Mouse (Mus musculus) spleen, adult 12 weeks (tissue): ENCODE measurements around the gene Rab1b.

Experiments
- DNase-seq: peaks from one replicate; pipeline ENCODE4 v3.0.0; 2022; ENCODE audit warnings: low spot score

The Rab1b gene

DNA sequence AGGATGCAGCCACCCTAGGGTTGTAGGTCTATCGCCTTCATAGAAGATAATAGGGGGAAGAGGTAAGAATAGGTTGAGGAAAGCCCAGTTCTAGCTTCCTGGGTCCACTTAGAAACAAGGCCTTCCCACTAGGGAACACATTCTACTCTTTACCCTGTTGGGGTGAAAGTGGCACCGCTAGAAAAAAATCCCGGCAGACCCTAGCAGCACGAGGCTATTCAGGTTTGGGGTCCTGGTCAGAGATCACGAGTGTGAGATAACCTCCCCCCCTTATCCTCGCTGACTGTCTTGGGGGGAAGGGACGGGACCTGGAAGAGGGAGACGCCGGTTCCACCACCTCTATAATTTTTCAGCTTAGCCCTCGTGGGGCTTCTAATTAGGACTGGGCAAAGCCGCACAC lies 35.8 kb downstream of the Rab1b start:
- DNase-seq = no peak

DNA sequence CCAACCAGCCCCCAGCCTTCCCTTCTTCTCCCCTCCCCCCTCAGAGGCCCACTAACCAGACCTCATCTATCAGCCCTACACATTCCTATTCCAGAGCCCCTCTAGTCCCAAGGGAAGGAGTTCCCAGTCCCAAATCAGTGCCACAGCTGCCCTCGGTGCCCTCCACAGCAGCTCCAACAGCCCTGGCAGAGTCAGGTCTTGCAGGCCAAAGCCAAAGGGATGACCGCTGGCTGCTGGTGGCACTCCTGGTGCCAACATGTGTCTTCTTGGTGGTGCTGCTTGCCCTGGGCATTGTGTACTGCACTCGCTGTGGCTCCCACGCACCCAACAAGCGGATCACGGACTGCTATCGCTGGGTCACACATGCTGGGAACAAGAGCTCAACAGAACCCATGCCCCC lies 36.9 kb downstream of the Rab1b start:
- no peak for DNase-seq

DNA sequence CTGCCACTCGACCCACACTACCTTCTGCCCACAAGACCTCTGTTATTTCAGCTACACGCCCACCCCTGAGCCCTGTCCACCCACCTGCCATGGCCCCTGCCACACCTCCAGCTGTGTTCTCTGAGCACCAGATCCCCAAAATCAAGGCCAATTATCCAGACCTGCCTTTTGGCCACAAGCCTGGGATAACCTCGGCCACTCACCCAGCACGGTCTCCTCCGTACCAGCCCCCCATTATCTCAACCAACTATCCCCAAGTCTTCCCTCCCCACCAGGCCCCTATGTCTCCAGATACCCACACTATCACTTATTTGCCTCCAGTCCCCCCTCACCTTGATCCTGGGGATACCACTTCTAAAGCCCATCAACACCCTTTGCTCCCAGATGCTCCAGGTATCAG lies 37.4 kb downstream of the Rab1b start:
- no peak for DNase-seq

DNA sequence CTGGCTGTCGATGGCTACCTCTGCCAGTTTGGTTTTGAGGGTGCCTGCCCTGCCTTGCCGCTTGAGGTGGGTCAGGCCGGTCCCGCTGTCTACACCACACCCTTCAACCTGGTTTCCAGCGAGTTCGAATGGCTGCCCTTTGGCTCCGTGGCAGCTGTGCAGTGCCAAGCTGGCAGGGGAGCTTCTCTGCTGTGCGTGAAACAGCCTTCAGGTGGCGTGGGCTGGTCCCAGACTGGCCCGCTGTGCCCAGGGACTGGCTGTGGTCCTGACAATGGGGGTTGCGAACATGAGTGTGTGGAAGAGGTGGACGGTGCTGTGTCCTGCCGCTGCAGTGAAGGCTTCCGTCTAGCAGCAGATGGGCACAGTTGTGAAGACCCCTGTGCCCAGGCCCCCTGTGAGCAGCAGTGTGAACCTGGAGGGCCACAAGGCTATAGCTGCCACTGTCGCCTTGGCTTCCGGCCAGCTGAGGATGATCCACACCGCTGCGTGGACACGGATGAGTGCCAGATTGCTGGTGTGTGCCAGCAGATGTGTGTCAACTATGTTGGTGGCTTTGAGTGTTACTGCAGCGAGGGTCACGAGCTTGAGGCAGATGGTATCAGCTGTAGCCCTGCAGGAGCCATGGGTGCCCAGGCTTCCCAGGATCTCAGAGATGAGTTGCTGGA lies 38.2 kb downstream of the Rab1b start:
- no peak for DNase-seq

DNA sequence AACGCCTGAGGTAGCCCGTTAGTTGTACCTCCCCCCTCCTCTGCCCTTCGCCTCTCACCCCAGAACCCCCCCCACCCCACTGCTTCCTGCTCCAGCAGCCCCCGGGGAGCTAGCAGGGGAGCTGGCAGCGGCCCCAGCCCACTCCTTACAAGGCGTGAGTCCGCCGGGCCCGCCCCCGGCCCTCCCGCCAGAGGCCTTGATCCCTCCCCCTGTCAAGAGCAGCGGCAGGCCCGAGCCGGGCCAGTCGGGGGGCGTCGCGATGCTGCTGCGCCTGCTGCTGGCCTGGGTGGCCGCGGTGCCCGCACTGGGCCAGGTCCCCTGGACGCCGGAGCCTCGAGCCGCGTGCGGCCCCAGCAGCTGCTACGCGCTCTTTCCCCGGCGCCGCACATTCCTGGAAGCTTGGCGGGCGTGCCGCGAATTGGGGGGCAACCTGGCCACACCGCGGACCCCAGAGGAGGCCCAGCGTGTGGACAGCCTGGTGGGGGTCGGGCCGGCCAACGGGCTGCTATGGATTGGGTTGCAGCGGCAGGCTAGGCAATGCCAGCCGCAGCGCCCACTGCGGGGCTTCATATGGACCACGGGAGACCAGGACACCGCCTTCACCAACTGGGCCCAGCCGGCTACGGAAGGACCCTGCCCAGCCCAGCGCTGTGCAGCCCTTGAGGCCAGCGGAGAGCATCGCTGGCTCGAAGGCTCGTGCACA lies 38.9 kb downstream of the Rab1b start, which contains the start of gene Cd248:
Cd248 (plus strand) TSS at position 212 of the 703 bp plus-strand sequence.
- DNase-seq = no peak

DNA sequence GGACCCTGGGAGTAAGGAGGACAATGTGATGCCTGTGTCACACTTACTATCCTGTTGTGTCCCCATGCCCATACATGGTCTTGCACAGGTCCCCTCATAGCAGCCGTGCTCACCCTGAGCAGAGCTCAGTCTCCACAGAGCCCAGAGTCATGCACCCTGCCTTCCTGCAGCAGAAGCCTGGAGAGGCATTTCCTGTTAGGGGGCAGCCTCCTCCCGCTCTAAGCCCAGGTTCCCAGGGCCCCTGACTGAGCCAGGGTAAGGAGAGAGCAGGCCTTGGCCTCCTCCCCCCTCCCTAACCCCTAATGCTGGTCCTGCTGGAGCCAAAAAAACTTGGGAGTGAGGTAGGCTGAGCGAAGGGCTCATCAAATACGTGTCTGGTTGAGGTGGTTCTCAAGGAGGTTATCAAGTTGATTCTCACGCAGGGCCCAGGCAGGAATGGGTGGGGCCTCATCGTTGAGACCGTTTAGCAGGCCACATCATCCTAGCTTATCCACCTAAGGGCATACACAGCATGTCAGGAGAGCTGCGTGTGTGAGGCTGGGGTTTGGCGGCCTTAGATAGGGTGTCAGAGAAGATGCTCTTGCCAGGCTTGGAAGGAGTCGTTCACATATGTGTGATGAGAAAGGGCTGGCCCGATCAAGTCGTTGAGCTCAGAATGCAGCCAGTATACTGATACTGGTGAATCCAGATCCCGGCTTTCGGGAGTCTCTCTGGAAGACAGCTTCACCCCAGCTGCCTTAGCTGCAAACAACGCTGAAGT lies 39.7 kb downstream of the Rab1b start:
- no peak for DNase-seq

DNA sequence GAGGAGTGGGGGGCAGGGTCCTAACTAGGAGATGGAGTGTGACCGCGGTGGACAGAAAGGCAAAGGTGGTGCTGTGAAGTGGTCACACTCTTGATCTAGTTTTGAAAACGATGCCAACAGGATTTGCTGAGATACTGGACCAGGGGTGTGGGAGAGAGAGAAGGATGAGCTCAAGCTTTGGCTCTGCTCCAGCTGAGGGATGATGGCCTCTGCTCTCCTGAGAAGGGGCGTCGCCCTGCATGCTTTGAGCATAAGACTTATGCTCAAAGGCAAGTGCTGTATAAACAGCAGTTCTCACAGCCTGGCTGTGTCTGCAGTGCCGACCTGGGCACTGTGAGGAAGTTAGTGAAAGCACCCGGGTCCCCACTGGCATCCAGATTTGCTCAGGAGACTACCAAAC lies 41.8 kb downstream of the Rab1b start:
- DNase-seq = no peak

DNA sequence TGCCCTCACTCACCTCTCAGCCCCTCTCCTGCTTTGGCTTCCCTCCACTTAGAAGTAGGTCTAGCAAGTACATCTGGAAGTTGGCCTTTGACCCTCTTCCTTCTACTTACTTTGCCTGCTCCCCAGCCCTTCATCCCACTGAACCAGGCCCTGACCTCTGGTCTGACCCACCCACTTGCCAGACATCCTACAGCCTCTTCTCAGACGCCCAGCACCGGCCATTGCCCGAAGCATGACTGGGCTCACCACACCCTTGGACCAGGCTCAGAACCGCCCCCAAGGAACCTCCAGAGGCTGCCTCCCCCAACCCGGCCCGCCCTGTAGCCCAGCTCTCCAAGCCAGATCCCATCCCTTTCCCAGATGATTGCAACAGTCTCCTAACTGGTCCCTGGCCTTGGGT lies 44.4 kb downstream of the Rab1b start:
- DNase-seq = no peak

DNA sequence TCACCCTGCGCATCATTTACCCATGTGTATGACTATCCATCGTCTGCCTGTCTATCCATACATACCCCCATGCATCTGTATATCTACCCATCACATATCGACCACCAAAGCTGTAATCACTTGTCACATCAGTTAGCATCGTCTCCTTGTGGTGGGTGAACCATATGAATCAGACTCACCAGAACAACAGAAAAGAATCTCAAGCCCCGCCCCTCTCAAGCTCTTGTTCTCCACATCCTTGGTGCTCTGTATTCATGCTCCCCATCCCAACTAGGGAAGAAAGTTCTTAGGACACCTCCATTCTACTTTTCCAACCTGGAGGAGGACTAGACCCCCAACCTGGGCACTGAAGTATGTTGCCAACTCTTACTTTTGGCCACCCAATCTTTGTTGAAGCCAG lies 44.8 kb downstream of the Rab1b start:
- no peak for DNase-seq

DNA sequence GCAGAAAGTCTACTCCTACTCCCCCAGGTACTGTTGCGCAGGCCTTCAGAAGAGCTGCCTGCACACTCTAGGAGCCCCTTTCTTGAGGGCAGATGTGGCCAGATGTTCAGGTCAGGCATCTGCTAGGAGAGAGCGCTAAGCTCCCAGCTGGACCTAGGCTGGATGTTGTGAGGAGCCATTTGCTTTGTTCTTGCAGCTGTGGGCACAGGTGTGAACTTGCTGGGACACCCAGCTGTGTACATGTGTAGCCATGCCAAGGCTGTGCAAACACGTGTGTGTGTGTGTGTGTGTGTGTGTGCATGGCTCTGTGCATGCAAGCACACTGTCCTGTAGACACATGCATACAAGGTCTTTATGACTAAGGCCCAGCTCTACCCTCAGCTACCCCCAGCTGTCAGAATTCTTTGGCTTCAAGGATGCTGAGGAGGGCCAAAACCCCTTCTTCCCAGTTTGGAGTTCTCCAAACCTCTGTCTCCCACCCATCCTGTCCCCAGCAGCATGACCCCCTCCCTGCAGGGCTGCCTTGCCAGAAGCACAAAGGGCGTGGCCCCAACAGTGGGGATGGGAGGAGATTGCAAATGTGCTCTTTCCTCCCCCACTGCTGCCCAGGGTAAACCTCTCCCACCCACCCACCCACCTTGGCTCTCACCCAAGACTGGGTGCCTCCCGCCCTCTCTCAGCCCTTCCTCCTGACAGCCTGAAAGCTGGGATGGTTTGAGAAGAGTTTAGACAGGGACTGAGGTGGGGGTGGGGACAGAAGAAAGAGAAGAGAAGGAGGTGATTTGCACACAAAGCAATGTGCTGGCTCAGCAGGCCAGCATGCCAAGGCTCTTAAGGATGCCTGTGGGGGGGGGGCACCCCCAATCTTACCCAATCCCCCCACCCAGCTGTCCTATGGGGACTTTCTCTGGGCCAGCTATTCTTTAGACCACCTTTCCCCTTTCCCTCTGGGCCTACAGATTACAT lies 46.2 kb downstream of the Rab1b start:
- DNase-seq = no peak

DNA sequence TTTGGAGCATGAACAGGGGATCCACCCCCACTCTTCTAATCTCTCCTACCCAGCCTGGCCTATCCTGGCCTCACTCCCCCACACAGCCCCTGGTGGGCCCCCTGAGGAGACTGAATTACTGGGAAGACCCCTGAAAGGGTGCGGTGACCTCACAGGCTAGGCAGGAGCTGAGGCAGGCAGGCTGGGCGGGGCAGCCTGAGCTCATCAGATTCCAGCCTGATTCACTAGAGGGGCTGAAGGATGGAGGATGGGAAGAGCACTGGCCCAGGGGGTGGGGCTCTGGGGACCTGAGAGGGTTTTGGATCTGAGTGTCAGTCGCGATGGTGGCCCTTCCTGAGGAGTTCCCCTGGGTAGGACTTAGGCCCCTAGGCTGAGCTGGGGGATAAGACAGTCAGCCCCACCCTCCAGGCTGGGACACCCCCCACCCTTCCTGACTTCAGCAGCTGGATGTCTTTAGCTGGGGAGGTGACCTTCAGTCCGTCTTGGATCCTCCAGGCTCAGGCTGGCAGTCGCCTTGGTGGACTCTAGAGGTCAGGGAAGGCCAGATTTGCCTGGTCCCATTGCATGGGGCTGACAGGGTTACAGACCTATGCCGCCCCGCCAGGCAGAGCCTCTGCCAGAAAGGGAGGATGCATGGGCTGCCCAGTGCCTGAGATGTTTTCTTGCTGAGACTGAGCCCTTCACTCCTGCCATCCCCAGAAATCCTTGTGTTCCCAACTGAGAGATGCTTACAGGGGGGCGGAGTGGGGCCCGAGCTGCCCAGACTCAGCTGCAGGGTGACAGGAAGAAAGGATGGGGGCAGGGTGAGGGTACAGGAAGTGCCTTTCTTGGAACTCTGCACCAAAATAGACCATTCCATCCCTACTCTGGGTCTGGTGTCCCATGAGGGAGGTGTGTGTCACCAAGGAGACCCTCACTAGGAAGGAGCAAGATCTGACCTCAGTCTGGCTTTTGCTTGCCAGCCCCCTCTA lies 47.8 kb downstream of the Rab1b start:
- no peak for DNase-seq

DNA sequence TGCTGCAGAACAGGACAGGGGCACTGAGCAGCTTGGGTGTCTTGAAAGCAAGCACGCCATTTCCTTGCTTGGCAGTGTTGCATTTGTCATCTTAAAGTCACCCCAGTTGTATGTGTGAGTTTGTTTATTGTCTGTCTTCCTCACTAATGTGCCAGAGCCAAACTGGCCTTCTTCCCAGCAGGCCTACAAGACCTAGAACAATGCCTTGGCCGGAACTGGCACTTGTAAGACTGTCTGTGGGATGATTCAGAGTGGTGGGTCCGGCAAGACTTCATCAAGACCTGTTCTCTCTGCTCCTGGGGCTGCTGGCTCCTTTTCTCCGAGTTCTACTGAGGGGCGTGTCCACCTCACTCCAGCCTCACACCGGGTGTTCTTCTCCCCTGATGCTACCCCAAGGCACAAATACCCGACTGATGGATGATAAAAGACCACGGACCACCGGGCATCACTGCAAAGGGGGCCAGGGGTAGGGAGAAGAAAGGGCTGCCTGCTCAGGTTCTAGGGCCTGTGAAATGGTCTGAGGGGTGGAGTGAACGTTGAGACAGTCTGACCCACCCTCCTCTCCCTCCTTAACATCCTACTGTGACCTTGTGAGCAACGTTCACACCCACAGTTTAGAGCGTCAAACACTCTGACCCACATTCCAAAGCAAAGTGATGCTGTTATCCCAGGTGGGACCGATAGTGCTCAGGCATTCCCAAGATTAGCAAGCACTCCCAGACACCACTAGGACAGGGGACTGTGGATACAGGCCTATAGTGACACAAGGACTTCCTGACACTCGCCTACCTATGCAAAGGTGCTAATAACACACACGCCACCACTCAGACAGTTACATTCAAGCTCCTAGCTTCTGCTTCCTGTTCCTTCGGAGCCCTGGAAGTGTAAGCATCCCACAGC lies 48.7 kb downstream of the Rab1b start:
- DNase-seq = no peak

DNA sequence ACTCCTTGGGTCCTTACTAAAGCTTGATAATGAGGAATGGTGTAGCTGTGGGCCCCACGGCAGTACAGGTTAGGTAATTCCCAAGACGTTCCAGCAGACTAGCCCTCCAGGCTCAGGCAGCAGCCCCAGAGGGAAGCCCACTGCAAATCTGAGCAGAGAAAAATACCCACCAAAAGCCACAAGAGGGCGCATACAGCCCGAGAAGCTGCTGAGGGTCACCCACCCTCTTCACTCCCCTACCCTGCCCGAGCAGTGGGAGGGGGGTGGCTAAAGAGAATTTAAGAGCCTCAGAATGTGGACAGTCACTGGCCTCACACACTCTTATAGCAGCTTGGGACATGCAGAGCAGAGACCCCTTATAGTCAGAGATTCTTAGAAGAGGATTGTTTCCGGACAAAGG lies 50.6 kb downstream of the Rab1b start:
- DNase-seq = no peak

DNA sequence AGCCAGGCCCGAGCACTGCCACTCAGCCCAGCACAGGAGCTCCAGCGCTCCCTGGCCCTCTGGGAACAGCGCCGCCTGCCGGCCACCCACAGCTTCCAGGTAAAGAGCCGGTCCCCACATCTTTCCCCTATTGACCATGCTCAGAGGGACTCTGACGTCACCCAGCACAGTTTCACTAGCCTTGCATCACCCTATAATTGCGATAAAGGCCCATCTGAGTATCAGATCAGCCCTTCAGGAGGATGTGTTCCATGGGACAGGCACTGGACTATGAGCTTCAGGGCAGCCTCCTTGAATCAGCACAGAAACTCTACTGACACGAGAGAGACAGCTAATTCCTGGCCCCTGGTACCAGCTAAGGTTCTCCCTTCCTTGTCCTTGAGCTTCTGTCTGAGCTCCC lies 53.0 kb downstream of the Rab1b start:
- DNase-seq = no peak

DNA sequence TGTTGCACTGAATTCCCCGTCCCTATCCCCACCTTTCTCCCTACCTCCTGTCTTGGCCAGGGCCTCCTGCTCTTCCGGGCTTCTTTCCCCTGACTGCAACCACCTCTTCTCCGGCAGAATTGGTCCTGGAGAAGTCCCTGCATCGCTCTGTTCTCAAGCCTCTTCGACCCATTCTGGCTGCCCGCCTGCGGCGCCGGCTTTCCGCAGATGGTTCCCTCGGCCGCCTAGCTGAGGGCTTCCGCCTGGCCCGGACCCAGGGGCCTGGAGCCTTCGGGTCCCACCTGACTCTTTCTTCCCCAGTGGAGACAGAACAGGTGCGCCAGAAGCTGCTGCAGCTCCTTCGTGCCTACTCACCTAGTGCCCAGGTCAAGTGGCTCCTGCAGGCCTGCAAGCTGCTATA lies 54.0 kb downstream of the Rab1b start:
- no peak for DNase-seq

DNA sequence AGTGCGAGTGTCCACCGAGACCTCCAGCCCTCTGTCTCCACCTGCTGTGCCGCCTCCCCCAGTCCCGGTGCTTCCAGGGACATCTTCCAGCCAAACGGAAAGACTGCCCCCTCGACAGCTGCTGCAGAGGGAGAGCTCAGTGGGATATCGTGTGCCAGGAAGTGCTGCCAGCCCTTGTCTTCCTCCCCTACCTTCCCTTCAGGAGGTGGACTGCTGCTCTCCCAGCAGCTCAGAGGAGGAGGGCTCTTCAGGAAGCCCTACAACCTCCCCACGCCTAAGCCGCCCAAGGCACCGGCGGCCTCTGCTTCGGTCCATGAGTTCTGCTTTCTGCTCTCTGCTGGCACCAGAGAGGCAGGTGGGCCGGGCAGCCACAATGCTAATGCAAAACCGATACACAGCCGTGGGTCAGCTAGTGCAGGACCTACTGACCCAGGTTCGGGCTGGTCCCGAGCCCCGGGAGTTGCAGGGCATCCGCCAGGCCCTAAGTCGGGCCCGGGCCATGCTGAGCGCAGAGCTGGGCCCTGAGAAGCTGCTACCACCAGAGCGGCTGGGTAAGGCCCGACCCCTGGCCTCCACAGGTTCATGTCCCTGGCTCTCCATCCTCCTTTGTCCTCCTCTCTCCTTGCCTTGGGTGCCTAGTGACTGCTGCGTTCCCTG lies 54.6 kb downstream of the Rab1b start:
- DNase-seq = no peak

DNA sequence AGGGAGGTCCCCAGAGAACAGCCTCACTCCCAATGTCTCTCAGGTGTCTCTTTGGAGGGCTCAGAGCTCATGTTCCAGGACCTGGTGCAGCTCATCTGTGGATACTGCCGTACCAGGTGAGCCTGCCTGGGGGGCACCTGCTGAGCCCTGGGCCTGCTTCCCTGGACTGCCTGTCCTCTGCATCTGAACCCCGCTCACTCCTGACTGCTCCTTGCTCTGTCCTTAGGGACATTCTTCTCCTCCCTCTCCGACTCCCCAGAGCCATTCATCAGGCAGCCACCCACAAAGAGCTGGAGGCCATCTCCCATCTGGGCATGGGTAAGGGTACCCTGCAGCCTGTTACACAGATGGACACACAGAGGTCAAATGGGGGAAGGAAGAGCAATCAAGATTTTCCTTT lies 55.4 kb downstream of the Rab1b start:
- no peak for DNase-seq

DNA sequence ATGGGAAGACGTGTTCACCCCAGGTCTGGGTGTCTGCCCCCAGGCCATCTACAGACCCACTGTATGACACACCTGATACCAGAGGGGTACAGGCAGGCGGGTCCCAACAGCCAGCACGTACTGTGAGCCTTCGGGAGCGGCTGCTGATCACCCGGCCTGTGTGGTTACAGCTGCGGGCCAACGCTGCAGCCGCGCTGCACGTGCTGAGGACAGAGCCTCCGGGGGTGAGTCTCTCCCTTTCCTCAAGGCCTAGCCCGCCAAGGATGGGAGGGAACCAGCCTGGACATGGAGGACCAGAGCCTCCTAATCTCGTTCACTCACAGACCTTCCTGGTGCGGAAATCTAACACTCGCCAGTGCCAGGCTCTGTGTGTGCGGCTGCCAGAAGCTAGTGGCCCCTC lies 55.8 kb downstream of the Rab1b start:
- no peak for DNase-seq
